Mouse (Mus musculus) lung, embryonic 15.5 days (tissue): Measurements from ENCODE around the gene Olfr881. TPM values are rescaled to one million over a fixed set of nuclear protein-coding genes. Genes with fewer than 3 reads are reported as not detected.

Experiments
- ATAC-seq: fragments of 200-750 bp; cut with Nextera tagmentation; 2 replicates; pipeline ENCODE4 v1.8.0; 2017; ENCODE audit warnings: moderate number of reproducible peaks, borderline replicate concordance; ENCODE audit not compliant: low FRiP score, low TSS enrichment; ENCODE audit errors: extremely low read depth
- H3K27ac ChIP-seq: fragments of 300-500 bp; sonication (generic); 2 replicates; pipeline ENCODE4 v1.5.1; 2015; ENCODE audit warnings: moderate library complexity, mild to moderate bottlenecking, inconsistent platforms
- H3K27me3 ChIP-seq: fragments of 300-500 bp; sonication (generic); 2 replicates; pipeline ENCODE4 v1.6.1; 2015; ENCODE audit warnings: inconsistent platforms
- H3K36me3 ChIP-seq: fragments of 300-500 bp; sonication (generic); 2 replicates; pipeline ENCODE4 v1.6.1; 2015; ENCODE audit warnings: inconsistent platforms
- H3K4me1 ChIP-seq: fragments of 300-500 bp; sonication (generic); 2 replicates; pipeline ENCODE4 v1.6.1; 2015; ENCODE audit warnings: inconsistent platforms
- H3K4me2 ChIP-seq: fragments of 300-500 bp; sonication (generic); 2 replicates; pipeline ENCODE4 v1.6.1; 2015; ENCODE audit warnings: inconsistent platforms, mild to moderate bottlenecking, moderate library complexity
- H3K4me3 ChIP-seq: fragments of 300-500 bp; sonication (generic); 2 replicates; pipeline ENCODE4 v1.5.1; 2015; ENCODE audit warnings: mild to moderate bottlenecking, inconsistent platforms
- H3K9ac ChIP-seq: fragments of 300-500 bp; sonication (generic); 2 replicates; pipeline ENCODE4 v1.6.1; 2015; ENCODE audit warnings: inconsistent platforms
- H3K9me3 ChIP-seq: fragments of 300-500 bp; sonication (generic); 2 replicates; pipeline ENCODE4 v1.6.1; 2016; ENCODE audit warnings: inconsistent platforms
- WGBS: fragments of 180-500 bp; shearing (Covaris S2); methylation state at CpG from one replicate; pipeline ENCODE4 v1.1.7; 2015; 5-methylcytosine and 5-hydroxymethylcytosine counted together
- polyA plus RNA-seq: library from polyadenylated mRNA; unstranded; fragments of >200 nt; fragmentation: Nextera tagmentation; extraction: Ambion mirVana; gene quantifications from 2 replicates; pipeline ENCODE4 v1.2.1, GENCODE M21; 2015

Olfr881 gene
- polyA plus RNA-seq = not detected in 2 replicates

DNA sequence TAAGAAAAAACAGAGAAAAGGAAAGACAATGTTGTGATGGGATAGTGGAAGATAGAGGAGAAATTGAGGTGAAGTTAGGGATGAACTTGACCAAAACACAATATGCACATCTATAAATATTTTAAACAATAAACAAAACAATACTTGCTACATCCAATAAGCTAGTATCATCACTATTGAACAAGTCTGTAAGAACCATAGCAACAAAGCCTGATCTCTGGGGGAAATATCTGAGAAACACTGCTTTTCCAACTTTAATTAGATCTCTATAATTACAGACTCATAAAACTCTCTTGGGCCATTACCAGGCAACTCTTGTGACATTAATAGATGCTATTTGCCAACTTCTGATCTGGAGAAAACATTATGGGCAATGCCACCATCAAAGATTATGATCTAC lies at the start of gene Olfr881:
Olfr881 (plus strand) TSS at position 301 of the 400 bp plus-strand sequence.
- Histone ChIP-seq H3K4me3 (no peak within 1 kb of the TSS), H3K9me3 (no peaks in the 10 kb centered on the region), H3K9ac (no peak within 1 kb of the TSS), H3K4me1 (no peaks in the 10 kb centered on the region), H3K36me3 (no peaks in the 10 kb centered on the region), H3K27ac (no peak within 1 kb of the TSS), H3K4me2 (no peak within 1 kb of the TSS), H3K27me3 (no peaks in the 10 kb centered on the region)
- ATAC-seq = no peak

DNA sequence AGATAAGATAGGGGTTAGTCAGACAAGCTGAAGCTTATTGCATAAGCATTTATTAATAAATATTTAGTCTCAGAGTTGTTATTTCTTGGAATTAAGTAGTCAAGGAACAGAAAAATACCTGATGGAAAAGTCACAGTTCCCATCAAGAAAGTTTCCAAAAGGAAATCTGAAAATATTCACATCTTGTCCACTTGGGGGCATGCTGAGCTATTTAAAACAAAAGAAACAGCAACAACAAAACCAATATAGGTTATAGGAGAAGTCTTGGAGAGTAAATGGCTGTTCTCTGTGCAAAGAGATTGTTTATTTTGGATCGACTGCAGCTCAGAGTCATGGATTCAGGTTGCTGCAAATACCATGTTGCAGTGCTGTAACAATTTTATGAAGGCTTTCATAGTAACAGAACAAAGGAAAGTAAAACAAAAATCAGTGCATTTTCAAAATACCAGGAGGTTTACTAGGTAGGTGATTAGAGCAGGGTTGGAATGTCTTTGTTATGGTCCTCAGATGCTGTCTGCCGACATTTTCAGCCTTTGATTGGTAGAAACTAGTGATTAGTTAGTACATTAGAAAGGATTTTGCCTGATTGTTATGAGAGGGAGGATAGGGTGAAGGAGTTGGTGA lies 7.1 kb downstream of the Olfr881 start:
- H3K36me3 ChIP-seq = no peaks in the 10 kb centered on the region
- H3K4me2 ChIP-seq = no peak overlapping the region
- WGBS = 31% methylated on average over 2 of the region's 2 CpGs
- H3K4me3 ChIP-seq = no peak overlapping the region
- H3K4me1 ChIP-seq = no peaks in the 10 kb centered on the region
- H3K27ac ChIP-seq = no peak overlapping the region
- ATAC-seq = no peak
- H3K27me3 ChIP-seq = no peaks in the 10 kb centered on the region
- H3K9me3 ChIP-seq = no peaks in the 10 kb centered on the region
- no peak overlapping the region for H3K9ac ChIP-seq

DNA sequence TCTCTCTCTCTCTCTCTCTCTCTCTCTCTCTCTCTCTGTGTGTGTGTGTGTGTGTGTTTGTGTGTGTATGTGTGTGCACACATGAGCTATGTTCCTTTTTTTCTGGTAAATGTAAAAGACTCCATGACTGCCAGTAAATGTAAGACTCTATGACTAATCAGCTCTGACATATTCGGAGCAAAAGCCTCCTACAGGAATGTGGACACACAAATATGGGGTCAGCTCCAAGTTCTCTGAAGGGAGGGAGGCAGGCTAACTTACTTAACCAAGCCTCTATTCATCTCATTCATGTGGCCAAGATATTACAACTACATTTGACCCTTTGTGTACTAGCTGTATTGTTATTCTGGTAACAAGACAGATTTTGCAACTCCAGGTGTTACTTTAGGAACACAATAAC lies 8.4 kb downstream of the Olfr881 start:
- Histone ChIP-seq H3K4me3 (no peak overlapping the region), H3K9ac (no peak overlapping the region), H3K36me3 (no peaks in the 10 kb centered on the region), H3K9me3 (no peaks in the 10 kb centered on the region), H3K27me3 (no peaks in the 10 kb centered on the region), H3K27ac (no peak overlapping the region), H3K4me2 (no peak overlapping the region), H3K4me1 (no peaks in the 10 kb centered on the region)
- WGBS = 43% methylated on average over 1 of the region's 1 CpGs
- no peak for ATAC-seq

DNA sequence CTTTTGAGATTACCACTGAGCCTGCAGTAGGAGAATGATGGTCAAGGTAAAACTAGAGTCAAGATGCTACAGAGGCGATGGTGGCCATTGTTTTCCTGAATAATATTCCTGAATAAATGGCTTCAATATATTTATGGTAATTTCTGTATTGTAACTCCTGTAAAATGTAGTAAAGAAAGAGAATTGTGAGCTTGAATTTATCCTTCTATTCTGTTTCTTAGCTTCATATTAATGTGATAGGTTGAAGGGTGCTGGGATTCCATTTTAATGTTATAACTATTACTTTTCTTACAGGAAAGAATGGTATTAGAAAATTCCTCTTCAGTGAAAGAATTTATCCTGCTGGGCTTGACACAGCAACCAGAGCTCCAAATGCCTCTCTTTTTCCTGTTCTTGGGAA lies 33.9 kb downstream of the Olfr881 start, which contains the start of gene Olfr883:
Olfr883 (plus strand) TSS at position 301 of the 400 bp plus-strand sequence.
- ATAC-seq = no peak
- Histone ChIP-seq H3K27me3 (no peaks in the 10 kb centered on the region), H3K4me1 (no peaks in the 10 kb centered on the region), H3K9ac (no peak within 1 kb of the TSS), H3K27ac (no peak within 1 kb of the TSS), H3K36me3 (no peaks in the 10 kb centered on the region), H3K4me3 (no peak within 1 kb of the TSS), H3K9me3 (no peaks in the 10 kb centered on the region), H3K4me2 (no peak within 1 kb of the TSS)
- WGBS = 72% methylated on average over 1 of the region's 1 CpGs

Other genes with a start within 250 kb of the Olfr881 start
- gene Olfr874, start 246.7 kb upstream of the Olfr881 start, polyA plus RNA-seq = not detected in 2 replicates
- not detected in 2 replicates for gene Olfr875, start 220.0 kb upstream of the Olfr881 start, polyA plus RNA-seq
- gene Olfr876, start 188.8 kb upstream of the Olfr881 start, polyA plus RNA-seq = not detected in 2 replicates
- gene Olfr877, start 137.6 kb upstream of the Olfr881 start, polyA plus RNA-seq = not detected in 2 replicates
- gene Olfr145, start 95.1 kb upstream of the Olfr881 start, polyA plus RNA-seq = not detected in 2 replicates
- not detected in 2 replicates for gene Olfr878, start 74.0 kb upstream of the Olfr881 start, polyA plus RNA-seq
- not detected in 2 replicates for gene Olfr883, start 34.0 kb downstream of the Olfr881 start, polyA plus RNA-seq
- gene Olfr884, start 54.7 kb downstream of the Olfr881 start, polyA plus RNA-seq = not detected in 2 replicates
- gene Olfr885, start 69.5 kb downstream of the Olfr881 start, polyA plus RNA-seq = not detected in 2 replicates
- gene Olfr887, start 92.2 kb downstream of the Olfr881 start, polyA plus RNA-seq = not detected in 2 replicates
- not detected in 2 replicates for gene Olfr888, start 116.3 kb downstream of the Olfr881 start, polyA plus RNA-seq
- gene Olfr889, start 123.4 kb downstream of the Olfr881 start, polyA plus RNA-seq = 0.05 TPM in 1 of 2 replicates, not detected in the other
- gene Olfr890, start 150.7 kb downstream of the Olfr881 start, polyA plus RNA-seq = not detected in 2 replicates
- gene Olfr891, start 189.0 kb downstream of the Olfr881 start, polyA plus RNA-seq = not detected in 2 replicates
- not detected in 2 replicates for gene Olfr893, start 216.5 kb downstream of the Olfr881 start, polyA plus RNA-seq
- not detected in 2 replicates for gene Olfr894, start 226.2 kb downstream of the Olfr881 start, polyA plus RNA-seq